Mouse (Mus musculus) midbrain, postnatal 0 days (tissue): ENCODE data around the gene Mettl24. TPM values are rescaled to one million over a fixed set of nuclear protein-coding genes. Genes with fewer than 3 reads are reported as not detected.

Experiments used
- ATAC-seq: fragments of 200-750 bp; cut with Nextera tagmentation; 2 replicates; pipeline ENCODE4 v1.8.0; 2017; ENCODE audit warnings: moderate number of reproducible peaks, mild to moderate bottlenecking, moderate TSS enrichment, moderate library complexity; ENCODE audit not compliant: low FRiP score
- DNase-seq: peaks from one replicate; pipeline ENCODE4 v3.0.0-alpha.2; 2015; ENCODE audit warnings: low spot score
- H3K27ac ChIP-seq: fragments of 300-500 bp; sonication (generic); 2 replicates; pipeline ENCODE4 v1.5.1; 2014; ENCODE audit warnings: low read depth, mild to moderate bottlenecking, low read length, mixed read lengths
- H3K27me3 ChIP-seq: fragments of 300-500 bp; sonication (generic); 2 replicates; pipeline ENCODE4 v1.6.1; 2014; ENCODE audit warnings: low read length, control low read depth, mixed read lengths; ENCODE audit not compliant: insufficient read depth
- H3K36me3 ChIP-seq: fragments of 300-500 bp; sonication (generic); 2 replicates; pipeline ENCODE4 v1.6.1; 2014; ENCODE audit warnings: low read length, control low read depth, mixed read lengths; ENCODE audit not compliant: insufficient read depth
- H3K4me1 ChIP-seq: fragments of 300-500 bp; sonication (generic); 2 replicates; pipeline ENCODE4 v1.6.1; 2014; ENCODE audit warnings: mild to moderate bottlenecking, control low read depth, antibody characterized with exemption, low read length, mixed read lengths; ENCODE audit not compliant: insufficient read depth
- H3K4me2 ChIP-seq: fragments of 300-500 bp; sonication (generic); 2 replicates; pipeline ENCODE4 v1.6.1; 2014; ENCODE audit warnings: low read depth, mild to moderate bottlenecking, low read length, mixed read lengths; ENCODE audit not compliant: poor library complexity, severe bottlenecking
- H3K4me3 ChIP-seq: fragments of 300-500 bp; sonication (generic); 2 replicates; pipeline ENCODE4 v1.5.1; 2014; ENCODE audit warnings: low read depth, mild to moderate bottlenecking, low read length, moderate library complexity
- H3K9ac ChIP-seq: fragments of 300-500 bp; sonication (generic); replicated peaks from 2 replicates; pipeline ENCODE4 v1.6.1; 2014; ENCODE audit warnings: mild to moderate bottlenecking, low read length, moderate library complexity, mixed read lengths; ENCODE audit not compliant: poor library complexity, severe bottlenecking
- H3K9me3 ChIP-seq: fragments of 300-500 bp; sonication (generic); 2 replicates; pipeline ENCODE4 v1.6.1; 2016; ENCODE audit warnings: low read length, control low read depth
- CTCF ChIP-seq: IDR thresholded peaks from 2 replicates; pipeline ENCODE4 v1.5.1; 2016; ENCODE audit warnings: antibody characterized with exemption, mild to moderate bottlenecking
- WGBS: fragments of 180-500 bp; shearing (Covaris S2); extraction: QIAGEN DNeasy Blood & Tissue Kit; methylation state at CpG from one replicate; pipeline ENCODE4 v1.1.7; 2014; 5-methylcytosine and 5-hydroxymethylcytosine counted together
- polyA plus RNA-seq: library from polyadenylated mRNA; unstranded; fragments of >200 nt; fragmentation: Nextera tagmentation; extraction: Ambion mirVana; gene quantifications from 2 replicates; pipeline ENCODE4 v1.2.1, GENCODE M21; 2015
- total RNA-seq: library from RNA; depleted of rRNA; stranded (reverse); fragments of >200 nt; gene quantifications from 2 replicates; pipeline ENCODE4 v1.2.3, GENCODE M21; 2014

Mettl24 gene
- total and polyA plus RNA-seq, 2 experiments from 2014 or later = 0.98 TPM; not detected in 1

- Histone ChIP-seq H3K4me1 (no peaks in the 10 kb centered on the region; the same call in 1 of the 2 replicates), H3K9me3 (no peaks in the 10 kb centered on the region), H3K4me3 (no peak overlapping the region), H3K36me3 (no peaks in the 10 kb centered on the region), H3K27ac (peak overlapping the region; percentile 21; the same call in 1 of the 2 replicates), H3K4me2 (no peak overlapping the region), H3K27me3 (no peaks in the 10 kb centered on the region), H3K9ac (no peak overlapping the region)
- no peak for DNase-seq
- whole genome bisulfite sequencing = 27% methylated on average over 11 of the region's 11 CpGs
- no peak for ATAC-seq
- TF ChIP-seq CTCF = no peak
These were observed 43.3 kb downstream of the Mettl24 start for GRCm38 (mm10) chr10:40726288-40726902.

DNA sequence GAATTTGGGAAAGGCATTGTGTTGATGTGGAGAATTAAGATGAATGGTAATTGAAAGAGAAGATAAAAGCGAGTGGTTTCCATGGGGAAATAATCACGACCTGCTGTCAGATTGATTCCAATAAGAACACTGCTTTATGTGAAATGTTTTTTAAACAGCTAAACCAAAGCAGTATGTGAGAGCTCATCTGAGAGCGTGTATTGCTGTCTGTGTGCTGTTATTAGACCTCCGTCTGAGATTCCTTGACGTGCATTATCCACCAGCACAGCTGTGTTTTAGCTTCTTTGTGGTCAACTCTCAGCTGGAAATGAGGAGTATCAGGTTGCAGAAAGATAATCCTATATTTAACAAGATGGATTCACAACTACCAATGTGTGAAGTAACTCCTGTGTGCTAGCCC is 43.9 kb downstream of the Mettl24 start:
- Histone ChIP-seq H3K4me3 (no peak overlapping the region), H3K4me2 (no peak overlapping the region), H3K9me3 (no peaks in the 10 kb centered on the region), H3K27me3 (no peaks in the 10 kb centered on the region), H3K4me1 (no peaks in the 10 kb centered on the region; the same call in 1 of the 2 replicates), H3K9ac (no peak overlapping the region), H3K27ac (no peak overlapping the region), H3K36me3 (no peaks in the 10 kb centered on the region)
- DNase-seq (no peak), ATAC-seq (0 out of 2 replicates have a peak, but pooled peaks have one; percentile 27)
- 14% methylated on average over 5 of the region's 5 CpGs for WGBS
- no peak for TF ChIP-seq CTCF

DNA sequence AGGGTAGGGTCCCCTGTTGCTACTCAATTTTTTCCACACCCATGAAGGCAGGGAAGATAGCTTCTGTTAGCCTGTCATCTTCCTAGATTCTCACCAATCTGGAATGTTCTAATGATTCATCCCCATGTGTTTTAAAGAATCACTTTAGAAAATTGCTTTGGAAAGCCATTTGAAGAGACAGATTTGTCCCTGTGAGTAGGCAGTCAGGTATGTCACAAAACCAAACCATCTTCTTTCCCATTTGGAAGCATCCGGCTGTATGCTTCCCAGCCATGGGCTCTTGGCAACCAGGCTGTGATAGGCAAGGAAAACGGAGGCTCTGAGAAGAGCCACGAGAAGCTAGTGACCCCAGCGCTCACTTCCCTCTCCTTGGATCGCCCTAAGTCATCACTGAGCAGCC is 47.1 kb downstream of the Mettl24 start:
- Histone ChIP-seq H3K27me3 (no peaks in the 10 kb centered on the region), H3K4me1 (no peaks in the 10 kb centered on the region), H3K36me3 (no peaks in the 10 kb centered on the region), H3K4me3 (no peak overlapping the region), H3K9ac (no peak overlapping the region), H3K27ac (no peak overlapping the region), H3K9me3 (no peaks in the 10 kb centered on the region), H3K4me2 (no peak overlapping the region)
- DNase-seq (no peak), ATAC-seq (no peak)
- TF ChIP-seq CTCF = no peak
- WGBS = 88% methylated on average over 5 of the region's 5 CpGs

GRCm38 (mm10) chr10:40733291-40733690 is 50.2 kb downstream of the Mettl24 start:
- Histone ChIP-seq H3K4me3 (no peak overlapping the region), H3K4me1 (peaks cover 4% of the 10 kb centered on the region; the same call in 1 of the 2 replicates), H3K27ac (no peak overlapping the region), H3K36me3 (no peaks in the 10 kb centered on the region), H3K9ac (no peak overlapping the region), H3K9me3 (no peaks in the 10 kb centered on the region), H3K4me2 (no peak overlapping the region), H3K27me3 (no peaks in the 10 kb centered on the region)
- DNase-seq = no peak
- no peak for ATAC-seq
- TF ChIP-seq CTCF = no peak
- WGBS = 58% methylated on average over 3 of the region's 3 CpGs

- Histone ChIP-seq H3K4me2 (no peak overlapping the region), H3K9ac (no peak overlapping the region), H3K36me3 (no peaks in the 10 kb centered on the region), H3K27me3 (no peaks in the 10 kb centered on the region), H3K9me3 (no peaks in the 10 kb centered on the region), H3K27ac (no peak overlapping the region), H3K4me3 (no peak overlapping the region), H3K4me1 (peaks cover 4% of the 10 kb centered on the region; the same call in 1 of the 2 replicates)
- WGBS = 81% methylated on average over 6 of the region's 6 CpGs
- DNase-seq (no peak), ATAC-seq (0 out of 2 replicates have a peak, but pooled peaks have one; percentile 14)
- TF ChIP-seq CTCF = no peak
These were observed 53.1 kb downstream of the Mettl24 start for GRCm38 (mm10) chr10:40736172-40736571.

GRCm38 (mm10) chr10:40737274-40738112 is 54.4 kb downstream of the Mettl24 start:
- 50% methylated on average over 22 of the region's 22 CpGs for WGBS
- H3K27me3 ChIP-seq = no peaks in the 10 kb centered on the region
- H3K4me2 ChIP-seq = peak overlapping the region; percentile 39
- peak; percentile 68 for ATAC-seq
- H3K9me3 ChIP-seq = no peaks in the 10 kb centered on the region
- peaks cover 4% of the 10 kb centered on the region; the same call in 1 of the 2 replicates for H3K4me1 ChIP-seq
- H3K9ac ChIP-seq = 0 out of 2 replicates have a peak overlapping the region, but pooled peaks have one; percentile 8
- 0 out of 2 replicates have a peak overlapping the region, but pooled peaks have one; percentile 62 for H3K27ac ChIP-seq
- DNase-seq = peak; percentile 49
- peak overlapping the region; percentile 10; the same call in 1 of the 2 replicates for H3K4me3 ChIP-seq
- TF ChIP-seq CTCF = no peak
- H3K36me3 ChIP-seq = no peaks in the 10 kb centered on the region
